Mouse (Mus musculus) adrenal gland (tissue): Measurements from ENCODE around the gene Vps11.
"Not testable (repeated sequence)": the region's sequence is repeated elsewhere in the genome, so short reads cannot be mapped to it uniquely, and the experiment has no call there.

Experiments used
- intact Hi-C: fragments of 180-260 bp; cut with DNase I; formaldehyde crosslinking; loops from one replicate; pipeline ENCODE4 v1.15.1; 2025

Vps11 gene

GRCm38 (mm10) chr9:44378153-44378730 lies 16.8 kb upstream of the Vps11 start:
- intact Hi-C loops: no loop called here

- intact Hi-C loops: not testable (repeated sequence)
Observed at GRCm38 (mm10) chr9:44377335-44377734, 15.9 kb upstream of the Vps11 start.

- intact Hi-C loops: no loop called here
Observed at GRCm38 (mm10) chr9:44376141-44376540, 14.7 kb upstream of the Vps11 start.

GRCm38 (mm10) chr9:44373386-44373785 lies 11.9 kb upstream of the Vps11 start:
- intact Hi-C loops: no loop called here

- intact Hi-C loops: no loop called here
Observed at GRCm38 (mm10) chr9:44364480-44364879, 3.0 kb upstream of the Vps11 start.

- intact Hi-C loops: not testable (repeated sequence)
Observed at GRCm38 (mm10) chr9:44361931-44362330, 461 bp upstream of the Vps11 start.

GRCm38 (mm10) chr9:44357207-44357606 lies 4.3 kb downstream of the Vps11 start:
- intact Hi-C loops: loop anchor here (5.0 kb wide), 1 partner anchor 65 kb away; no protein-coding TSS in a partner anchor

GRCm38 (mm10) chr9:44353142-44353541 lies 8.3 kb downstream of the Vps11 start:
- intact Hi-C loops: no loop called here

GRCm38 (mm10) chr9:44352337-44352736 lies 9.1 kb downstream of the Vps11 start:
- intact Hi-C loops: no loop called here

- intact Hi-C loops: no loop called here
Observed at GRCm38 (mm10) chr9:44351396-44351795, 10.1 kb downstream of the Vps11 start.

- intact Hi-C loops: no loop called here
Observed at GRCm38 (mm10) chr9:44348546-44348945, 12.9 kb downstream of the Vps11 start.

- intact Hi-C loops: no loop called here
Observed at GRCm38 (mm10) chr9:44347621-44348020, 13.8 kb downstream of the Vps11 start.

GRCm38 (mm10) chr9:44347166-44347565 lies 14.3 kb downstream of the Vps11 start:
- intact Hi-C loops: no loop called here

- intact Hi-C loops: no loop called here
Observed at GRCm38 (mm10) chr9:44345570-44346433, 15.7 kb downstream of the Vps11 start.

GRCm38 (mm10) chr9:44343781-44344421 lies 17.6 kb downstream of the Vps11 start, which contains the start of gene Hmbs:
Hmbs (minus strand) TSS chr9:44344228.
- intact Hi-C loops: no loop called here

GRCm38 (mm10) chr9:44343290-44343689 lies 18.2 kb downstream of the Vps11 start:
- intact Hi-C loops: no loop called here

- intact Hi-C loops: no loop called here
Observed at GRCm38 (mm10) chr9:44342605-44343004, 18.9 kb downstream of the Vps11 start.

GRCm38 (mm10) chr9:44342173-44342572 lies 19.3 kb downstream of the Vps11 start:
- intact Hi-C loops: no loop called here

GRCm38 (mm10) chr9:44341487-44341886 lies 20.0 kb downstream of the Vps11 start:
- intact Hi-C loops: no loop called here

- intact Hi-C loops: loop anchor here (5.0 to 10.0 kb wide), 2 partner anchors 54 to 94 kb away; partner anchors contain the start of gene Ccdc153
Observed at GRCm38 (mm10) chr9:44338574-44338973, 22.9 kb downstream of the Vps11 start.

- intact Hi-C loops: loop anchor here (5.0 to 10.0 kb wide), 2 partner anchors 55 to 93 kb away; partner anchors contain the start of gene Ccdc153
Observed at GRCm38 (mm10) chr9:44337436-44338169, 23.9 kb downstream of the Vps11 start.
